Comparison of ENCODE assay signal across 26 mouse cellular contexts in genomic region chr10:29823177-29823576, GRCm38 (mm10).
A peak's percentile ranks its signal among the peaks of the same experiment; 100 is the strongest.
DNase-seq lines count a peak whose midpoint lies in the region; ATAC-seq and TF ChIP-seq lines count a peak whose summit lies in the region.
"Had no signal": no experiment of that assay in that cellular context is flagged by ENCODE, and none has a peak within 500 bp of the region (broad histone marks: within the 10 kb centered on the region; RNA-seq: fewer than 3 reads in every experiment).

No protein-coding gene starts in this region.

- no peak for ATAC-seq in stomach, postnatal 0 days (ENCODE audit: low FRiP score, low TSS enrichment)
- ATAC-seq: hindbrain, embryonic 16.5 days had no signal

- DNase-seq in layer of hippocampus, adult 11-12 months (ENCODE audit: low spot score), result peak; percentile 16
- no peak for DNase-seq in layer of hippocampus, postnatal 25 days (ENCODE audit: extremely low spot score in 1 of 2, low spot score in 1 of 2)
- no peak for DNase-seq in left cerebral cortex, adult 2 months (ENCODE audit: extremely low spot score in 1 of 2, low spot score in 2 of 2)
- no peak for DNase-seq in left cerebral cortex, postnatal 36 days (ENCODE audit: low spot score in 2 of 2)
- DNase-seq in brain, adult 2 months (ENCODE audit: low read depth, low spot score), result peak; percentile 73
- peak; percentile 52 for DNase-seq in brain, embryonic 14.5 days (ENCODE audit: low read depth)
- DNase-seq in stomach, postnatal 0 days (ENCODE audit: low spot score), result no peak
- no peak for DNase-seq in yolk sac, embryonic 10.5 days (ENCODE audit: low spot score)
- DNase-seq: adrenal gland, postnatal 25 days; B cell, adult 2 months; cerebellum, adult 9-11 months; embryo, embryonic 11 days; gastrocnemius, postnatal 25 days; heart, adult 11 months; kidney, adult 18-20 months; kidney, postnatal 25 days; lung, postnatal 10 days; midbrain, embryonic 14.5 days; right cerebral cortex, postnatal 4 days had no signal

- H3K4me3 ChIP-seq in left cerebral cortex, adult 2 months, result no peak overlapping the region
- no peak overlapping the region for H3K4me3 ChIP-seq in stomach, postnatal 0 days (ENCODE audit: low read depth, low read length)
- H3K4me3 ChIP-seq: embryonic facial prominence, embryonic 13.5 days; heart, embryonic 10.5 days; heart, embryonic 15.5 days; kidney, embryonic 15.5 days; limb, embryonic 13.5 days had no signal

- no peaks in the 10 kb centered on the region for H3K4me1 ChIP-seq in stomach, postnatal 0 days (replicated peaks; ENCODE audit: control insufficient read depth, insufficient read depth)
- H3K4me1 ChIP-seq: embryonic facial prominence, embryonic 13.5 days; heart, embryonic 10.5 days; heart, embryonic 15.5 days; kidney, embryonic 15.5 days; limb, embryonic 13.5 days had no signal

- no peaks in the 10 kb centered on the region for H3K27me3 ChIP-seq in stomach, postnatal 0 days (ENCODE audit: control insufficient read depth, insufficient read depth, low read length)
- H3K27me3 ChIP-seq: embryonic facial prominence, embryonic 13.5 days; heart, embryonic 15.5 days; kidney, embryonic 15.5 days; limb, embryonic 13.5 days had no signal

- no peaks in the 10 kb centered on the region for H3K9me3 ChIP-seq in stomach, postnatal 0 days (ENCODE audit: control insufficient read depth, low read length)
- H3K9me3 ChIP-seq: embryonic facial prominence, embryonic 13.5 days; heart, embryonic 10.5 days; heart, embryonic 15.5 days; kidney, embryonic 15.5 days; limb, embryonic 13.5 days had no signal

- no peak overlapping the region for H3K9ac ChIP-seq in stomach, postnatal 0 days (ENCODE audit: low read length)
- H3K9ac ChIP-seq: embryonic facial prominence, embryonic 13.5 days; heart, embryonic 15.5 days; kidney, embryonic 15.5 days; limb, embryonic 13.5 days had no signal

- no peak for TF ChIP-seq CTCF in left cerebral cortex, adult 2 months (IDR thresholded peaks at IDR 0.05)
- no peak for TF ChIP-seq CTCF in brain, embryonic 14.5 days (IDR thresholded peaks at IDR 0.05; ENCODE audit: borderline replicate concordance, extremely low read depth, insufficient read depth, insufficient read length)
- no peak for TF ChIP-seq CTCF in stomach, postnatal 0 days (IDR thresholded peaks at IDR 0.05; ENCODE audit: low read depth)

- no peak for TF ChIP-seq EP300 in stomach, postnatal 0 days (optimal IDR thresholded peaks at IDR 0.05)

- intact Hi-C loops in left cerebral cortex, adult 2 months (cut with DNase I), result loop anchor here (10.0 kb wide), 1 partner anchor 712 kb away; no protein-coding TSS in a partner anchor
- intact Hi-C loops in left cerebral cortex, postnatal 36 days (cut with DNase I), result no loop called here

- peak overlapping the region; percentile 37; the same call in 1 of the 2 replicates for H3K27ac ChIP-seq in left cerebral cortex, adult 2 months
- H3K27ac ChIP-seq in stomach, postnatal 0 days (replicated peaks), result no peak overlapping the region
- H3K27ac ChIP-seq: embryonic facial prominence, embryonic 13.5 days; heart, embryonic 10.5 days; heart, embryonic 15.5 days; kidney, embryonic 15.5 days; limb, embryonic 13.5 days had no signal

- TF ChIP-seq POLR2A in brain, embryonic 14.5 days (IDR thresholded peaks at IDR 0.05; ENCODE audit: borderline replicate concordance, extremely low read depth, insufficient read depth, insufficient read length, poor library complexity, severe bottlenecking), result no peak

- no peaks in the 10 kb centered on the region for H3K36me3 ChIP-seq in stomach, postnatal 0 days (ENCODE audit: control insufficient read depth, insufficient read depth, low read length)
- H3K36me3 ChIP-seq: embryonic facial prominence, embryonic 13.5 days; heart, embryonic 10.5 days; heart, embryonic 15.5 days; kidney, embryonic 15.5 days; limb, embryonic 13.5 days had no signal

- H3K4me2 ChIP-seq in stomach, postnatal 0 days (replicated peaks; ENCODE audit: low read depth), result no peak overlapping the region
- H3K4me2 ChIP-seq: embryonic facial prominence, embryonic 13.5 days; heart, embryonic 15.5 days; kidney, embryonic 15.5 days; limb, embryonic 13.5 days; liver, embryonic 11.5 days had no signal

- 36% methylated on average over 2 of the region's 2 CpGs for WGBS in stomach, postnatal 0 days

Comparison
In these comparisons a context has a peak if more than half of its experiments do, and no peak if none do; other contexts are left out.
1. DNase-seq: peak in layer of hippocampus, adult 11-12 months (single experiment), brain, adult 2 months (single experiment) and brain, embryonic 14.5 days (single experiment); none in layer of hippocampus, postnatal 25 days (0 of 2), left cerebral cortex, adult 2 months (0 of 2), left cerebral cortex, postnatal 36 days (0 of 2), stomach, postnatal 0 days (single experiment) and yolk sac, embryonic 10.5 days (single experiment).